Mouse (Mus musculus) myocyte (in vitro differentiated cells): ENCODE data around the gene Inpp4b. TPM values are rescaled to one million over a fixed set of nuclear protein-coding genes. Genes with fewer than 3 reads are reported as not detected.

Experiments
- H3K27me3 ChIP-seq: one replicate; pipeline ENCODE4 v1.6.1; 2011; ENCODE audit not compliant: control insufficient read depth, insufficient read depth, insufficient read length
- H3K36me3 ChIP-seq: one replicate; pipeline ENCODE4 v1.6.1; 2011; ENCODE audit not compliant: control insufficient read depth, insufficient read depth
- H3K4me2 ChIP-seq: one replicate; pipeline ENCODE4 v1.6.1; 2011; ENCODE audit warnings: low read depth, control low read depth
- H3K4me3 ChIP-seq: one replicate; pipeline ENCODE4 v1.5.1; 2011; ENCODE audit warnings: mild to moderate bottlenecking, control low read depth, moderate library complexity
- H3K79me2 ChIP-seq: one replicate; pipeline ENCODE4 v1.6.1; 2011; ENCODE audit not compliant: control insufficient read depth, insufficient read depth
- H3ac ChIP-seq: one replicate; pipeline ENCODE4 v1.6.1; 2011; ENCODE audit not compliant: control insufficient read depth, insufficient read length
- CEBPB ChIP-seq: IDR thresholded peaks from 2 replicates; pipeline ENCODE4 v1.6.1; 2011; ENCODE audit warnings: mild to moderate bottlenecking, moderate library complexity; ENCODE audit not compliant: poor library complexity, insufficient read depth, severe bottlenecking
- E2F4 ChIP-seq: IDR thresholded peaks from one replicate; pipeline ENCODE4 v1.6.1; 2011; ENCODE audit warnings: mild to moderate bottlenecking, control low read depth, moderate library complexity; ENCODE audit not compliant: insufficient read depth
- MAX ChIP-seq: IDR thresholded peaks from one replicate; pipeline ENCODE4 v1.6.1; 2011; ENCODE audit warnings: low read depth, mild to moderate bottlenecking, control low read depth
- MYOD1 ChIP-seq, 3 experiments: IDR thresholded peaks; one replicate each; pipeline ENCODE4 v1.6.1; 2011; ENCODE audit warnings: control low read depth in 2 of 3, low read depth in 2 of 3, mild to moderate bottlenecking in 2 of 3, moderate library complexity in 1 of 3; ENCODE audit not compliant: insufficient read length in 2 of 3, control insufficient read depth in 1 of 3
- MYOG ChIP-seq, 3 experiments: IDR thresholded peaks; one replicate each; pipeline ENCODE4 v1.6.1; 2011; ENCODE audit warnings: control low read depth in 2 of 3, low read depth in 2 of 3, mild to moderate bottlenecking in 2 of 3; ENCODE audit not compliant: insufficient read length in 2 of 3, control insufficient read depth in 1 of 3, insufficient read depth in 1 of 3
- POLR2A ChIP-seq: IDR thresholded peaks from one replicate; pipeline ENCODE4 v1.6.1; 2011; ENCODE audit warnings: low read depth, mild to moderate bottlenecking, control low read depth, moderate library complexity; ENCODE audit not compliant: insufficient read length
- POLR2AphosphoS2 ChIP-seq: IDR thresholded peaks from one replicate; pipeline ENCODE4 v1.6.1; 2011; ENCODE audit warnings: low read depth, control low read depth; ENCODE audit not compliant: insufficient read length
- REST ChIP-seq: IDR thresholded peaks from one replicate; pipeline ENCODE4 v1.6.1; 2011; ENCODE audit warnings: mild to moderate bottlenecking, control low read depth, moderate library complexity; ENCODE audit not compliant: insufficient read depth, insufficient read length
- SRF ChIP-seq: IDR thresholded peaks from one replicate; pipeline ENCODE4 v1.6.1; 2011; ENCODE audit warnings: low read depth; ENCODE audit not compliant: control insufficient read depth, insufficient read length
- TCF12 ChIP-seq: IDR thresholded peaks from one replicate; pipeline ENCODE4 v1.6.1; 2011; ENCODE audit warnings: mild to moderate bottlenecking, control low read depth; ENCODE audit not compliant: poor library complexity, insufficient read depth, severe bottlenecking
- TCF3 ChIP-seq: IDR thresholded peaks from one replicate; pipeline ENCODE4 v1.6.1; 2011; ENCODE audit warnings: low read depth, control low read depth; ENCODE audit not compliant: insufficient read length
- USF1 ChIP-seq: IDR thresholded peaks from one replicate; pipeline ENCODE4 v1.6.1; 2011; ENCODE audit warnings: low read depth, mild to moderate bottlenecking, control low read depth, moderate library complexity
- polyA plus RNA-seq: library from polyadenylated mRNA; unstranded; fragments of >200 nt; fragmentation: generic; extraction: Trizol; gene quantifications from one replicate; pipeline ENCODE4 v1.2.1, GENCODE M21; 2012; ENCODE audit warnings: missing spikeins

Gene Inpp4b
- polyA plus RNA-seq, 1 experiment = 5.6 TPM

DNA sequence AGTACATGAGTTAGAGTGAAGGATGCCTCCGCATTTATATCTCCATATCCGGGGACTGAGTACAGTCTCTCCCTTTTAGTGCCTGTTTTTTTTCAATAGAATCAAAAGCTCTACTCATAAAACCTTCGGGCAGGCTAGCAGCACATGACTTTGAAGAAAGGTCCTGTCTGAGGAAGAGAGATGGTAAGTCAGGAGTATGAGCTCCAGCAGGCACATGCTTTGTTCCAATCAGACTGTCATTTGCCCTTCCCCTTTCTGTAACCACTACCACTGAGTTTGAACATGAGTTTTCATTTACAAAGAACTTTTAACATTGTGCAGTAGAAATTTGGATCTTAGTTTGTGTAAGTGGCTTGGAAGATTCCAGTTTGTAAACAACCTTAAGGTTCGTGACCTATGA is 223.1 kb downstream of the Inpp4b start:
- TF ChIP-seq POLR2AphosphoS2 (no peak), MAX (no peak), CEBPB (no peak), SRF (no peak), REST (no peak), TCF3 (no peak), MYOG (IDR thresholded peaks at IDR 0.05; ENCODE audit: control insufficient read depth in 1 of 3, insufficient read depth in 1 of 3, insufficient read length in 2 of 3, low read depth in 2 of 3) (no peak), E2F4 (no peak), TCF12 (no peak), POLR2A (no peak), MYOD1 (IDR thresholded peaks at IDR 0.05; ENCODE audit: control insufficient read depth in 1 of 3, insufficient read length in 2 of 3, low read depth in 2 of 3) (no peak)
- Histone ChIP-seq H3K4me3 (no peak overlapping the region), H3K4me2 (no peak overlapping the region), H3K27me3 (no peaks in the 10 kb centered on the region), H3ac (no peak overlapping the region), H3K36me3 (no peaks in the 10 kb centered on the region), H3K79me2 (no peaks in the 10 kb centered on the region)

DNA sequence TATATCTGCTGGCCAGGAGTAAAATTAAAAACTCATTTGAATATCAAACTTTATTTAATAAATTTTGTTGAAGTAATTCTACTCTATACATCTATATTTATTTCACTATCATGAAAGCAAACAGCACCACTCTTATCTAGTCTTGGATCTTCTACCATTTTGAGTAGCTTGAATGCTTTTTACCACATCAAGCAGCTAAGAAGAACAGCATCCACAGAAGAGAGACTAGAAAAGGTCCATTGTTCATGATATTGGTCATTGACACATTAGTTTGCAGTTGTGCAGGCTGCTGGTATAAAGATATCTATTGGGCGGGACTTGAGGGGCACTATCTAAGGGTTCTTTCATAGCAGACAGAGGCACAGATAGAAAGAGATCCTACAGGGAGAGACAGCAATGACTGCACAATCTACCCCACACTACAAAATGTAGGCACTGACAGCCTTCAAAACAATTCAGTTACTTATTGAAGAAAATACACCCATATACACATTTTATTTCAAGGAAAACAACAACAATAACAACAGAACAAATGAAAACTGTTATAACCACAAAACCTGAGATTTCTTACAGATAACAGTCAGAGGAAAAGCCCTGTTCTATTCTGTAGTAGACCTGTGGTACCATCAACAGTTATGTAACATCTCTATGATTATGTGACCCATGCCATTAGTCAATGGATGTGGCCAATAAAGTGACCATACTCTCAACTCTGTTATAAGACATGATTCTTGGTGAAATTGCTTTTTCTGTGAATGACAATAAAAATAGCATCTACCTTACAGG is 230.2 kb downstream of the Inpp4b start:
- Histone ChIP-seq H3K27me3 (no peaks in the 10 kb centered on the region), H3K79me2 (no peaks in the 10 kb centered on the region), H3K36me3 (no peaks in the 10 kb centered on the region), H3K4me3 (no peak overlapping the region), H3ac (no peak overlapping the region), H3K4me2 (no peak overlapping the region)
- TF ChIP-seq POLR2A (no peak), E2F4 (no peak), TCF12 (no peak), USF1 (no peak), MAX (no peak), REST (no peak), SRF (no peak), POLR2AphosphoS2 (no peak), TCF3 (no peak), CEBPB (no peak), MYOG (IDR thresholded peaks at IDR 0.05; ENCODE audit: control insufficient read depth in 1 of 3, insufficient read depth in 1 of 3, insufficient read length in 2 of 3, low read depth in 2 of 3) (no peak), MYOD1 (IDR thresholded peaks at IDR 0.05; ENCODE audit: control insufficient read depth in 1 of 3, insufficient read length in 2 of 3, low read depth in 2 of 3) (no peak)

DNA sequence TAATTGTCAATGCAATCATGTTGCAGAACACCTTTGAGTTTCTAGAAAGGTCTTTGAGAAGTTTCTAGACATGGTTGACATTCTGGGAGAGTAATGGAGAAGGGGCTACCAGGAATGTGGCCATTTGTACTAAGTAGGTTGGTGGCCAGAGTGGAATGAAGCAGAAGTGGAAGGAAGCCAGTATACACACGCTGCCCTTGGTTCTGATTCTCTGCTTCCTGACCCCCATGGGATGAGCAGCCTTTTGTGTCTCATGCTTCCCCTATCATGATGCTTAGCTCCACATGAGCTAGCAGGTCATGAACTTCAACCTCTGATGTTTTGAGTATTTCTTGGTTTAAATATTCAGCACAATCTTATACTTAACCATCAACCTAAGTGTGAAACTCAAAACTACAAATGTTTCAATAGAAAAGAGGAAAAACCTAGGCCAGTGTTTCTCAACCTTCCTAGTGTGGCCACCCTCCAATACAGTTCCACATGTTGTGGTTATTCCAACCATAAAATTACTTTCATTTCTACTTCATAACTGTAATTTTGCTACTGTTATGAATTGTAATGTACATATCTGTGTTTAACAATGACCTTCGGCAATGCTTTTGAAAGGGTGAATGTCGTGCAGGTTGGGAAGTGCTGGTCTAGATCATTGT is 233.0 kb downstream of the Inpp4b start:
- H3K79me2 ChIP-seq = no peaks in the 10 kb centered on the region
- no peaks in the 10 kb centered on the region for H3K36me3 ChIP-seq
- H3ac ChIP-seq = no peak overlapping the region
- TF ChIP-seq MYOG (IDR thresholded peaks at IDR 0.05; ENCODE audit: control insufficient read depth in 1 of 3, insufficient read depth in 1 of 3, insufficient read length in 2 of 3, low read depth in 2 of 3) (no peak), USF1 (no peak), CEBPB (no peak), REST (no peak), TCF3 (no peak), TCF12 (no peak), POLR2A (no peak), SRF (no peak), E2F4 (no peak), POLR2AphosphoS2 (no peak)
- H3K27me3 ChIP-seq = no peaks in the 10 kb centered on the region
- no peak overlapping the region for H3K4me2 ChIP-seq
- H3K4me3 ChIP-seq = no peak overlapping the region

DNA sequence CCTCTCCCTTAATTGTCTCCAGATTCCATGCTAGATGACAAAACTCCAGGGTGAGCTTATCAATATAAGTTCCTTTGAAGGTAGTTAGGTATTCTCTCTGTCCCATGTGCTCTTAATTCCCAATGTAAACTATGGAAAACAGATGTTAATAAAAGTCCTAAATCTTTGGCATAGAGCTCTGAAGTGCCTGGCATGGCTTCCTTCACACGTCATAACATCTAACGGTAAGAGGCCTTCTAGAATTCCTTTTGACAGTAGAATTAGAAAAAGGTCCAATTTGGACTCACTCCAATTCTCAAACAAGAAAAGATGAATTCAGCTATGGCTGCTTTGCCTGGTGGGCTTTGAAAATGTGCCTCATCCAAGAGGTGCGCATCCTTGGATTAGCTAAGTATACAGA is 236.6 kb downstream of the Inpp4b start:
- Histone ChIP-seq H3K36me3 (no peaks in the 10 kb centered on the region), H3ac (no peak overlapping the region), H3K4me2 (no peak overlapping the region), H3K4me3 (no peak overlapping the region), H3K79me2 (no peaks in the 10 kb centered on the region), H3K27me3 (no peaks in the 10 kb centered on the region)
- TF ChIP-seq E2F4 (no peak), MAX (no peak), POLR2AphosphoS2 (no peak), SRF (no peak), CEBPB (no peak), TCF12 (no peak), REST (no peak), POLR2A (no peak)
